Mouse (Mus musculus) intestine, postnatal 0 days (tissue): ENCODE data around the gene Mrpl51. TPM values are rescaled to one million over a fixed set of nuclear protein-coding genes. Genes with fewer than 3 reads are reported as not detected.

Experiments used
- ATAC-seq: fragments of 200-750 bp; cut with Nextera tagmentation; 2 replicates; pipeline ENCODE4 v1.8.0; 2017; ENCODE audit warnings: mild to moderate bottlenecking, moderate TSS enrichment, moderate library complexity
- H3K27ac ChIP-seq: fragments of 300-500 bp; sonication (generic); 2 replicates; pipeline ENCODE4 v1.5.1; 2014; ENCODE audit warnings: mild to moderate bottlenecking, low read depth, low read length, moderate library complexity
- H3K27me3 ChIP-seq: fragments of 300-500 bp; sonication (generic); replicated peaks from 2 replicates; pipeline ENCODE4 v1.6.1; 2014; ENCODE audit warnings: low read length, mixed read lengths; ENCODE audit not compliant: control insufficient read depth, insufficient read depth
- H3K36me3 ChIP-seq: fragments of 300-500 bp; sonication (generic); 2 replicates; pipeline ENCODE4 v1.6.1; 2014; ENCODE audit warnings: mild to moderate bottlenecking, moderate library complexity; ENCODE audit not compliant: control insufficient read depth, insufficient read depth
- H3K4me1 ChIP-seq: fragments of 300-500 bp; sonication (generic); replicated peaks from 2 replicates; pipeline ENCODE4 v1.6.1; 2014; ENCODE audit warnings: antibody characterized with exemption, low read length, mixed read lengths; ENCODE audit not compliant: control insufficient read depth, insufficient read depth
- H3K4me2 ChIP-seq: fragments of 300-500 bp; sonication (generic); replicated peaks from 2 replicates; pipeline ENCODE4 v1.6.1; 2014; ENCODE audit warnings: low read depth, mild to moderate bottlenecking, moderate library complexity
- H3K4me3 ChIP-seq: fragments of 300-500 bp; sonication (generic); 2 replicates; pipeline ENCODE4 v1.5.1; 2014; ENCODE audit warnings: low read depth, low read length
- H3K9ac ChIP-seq: fragments of 300-500 bp; sonication (generic); 2 replicates; pipeline ENCODE4 v1.6.1; 2014; ENCODE audit warnings: mild to moderate bottlenecking, low read depth, low read length
- H3K9me3 ChIP-seq: fragments of 300-500 bp; sonication (generic); 2 replicates; pipeline ENCODE4 v1.6.1; 2016; ENCODE audit warnings: mixed run types; ENCODE audit not compliant: control insufficient read depth
- CTCF ChIP-seq: sonication (generic); IDR thresholded peaks from 2 replicates; pipeline ENCODE4 v1.5.1; 2016; ENCODE audit warnings: low read depth, mild to moderate bottlenecking, control low read depth, antibody characterized with exemption, moderate library complexity
- WGBS: fragments of 180-500 bp; shearing (Covaris S2); extraction: QIAGEN DNeasy Blood & Tissue Kit; methylation state at CpG from one replicate; pipeline ENCODE4 v1.1.7; 2014; 5-methylcytosine and 5-hydroxymethylcytosine counted together
- polyA plus RNA-seq: library from polyadenylated mRNA; unstranded; fragments of >200 nt; fragmentation: Nextera tagmentation; extraction: Ambion mirVana; gene quantifications from 2 replicates; pipeline ENCODE4 v1.2.1, GENCODE M21; 2015

Gene Mrpl51
- polyA plus RNA-seq, 1 experiment from 2014 or later = 282 TPM

- H3K27me3 ChIP-seq = no peaks in the 10 kb centered on the region
- H3K27ac ChIP-seq = peak overlapping the region; percentile 95
- no peaks in the 10 kb centered on the region for H3K4me1 ChIP-seq
- peaks cover 18% of the 10 kb centered on the region for H3K36me3 ChIP-seq
- peak overlapping the region; percentile 81 for H3K9ac ChIP-seq
- H3K4me2 ChIP-seq = peak overlapping the region; percentile 73
- peak overlapping the region; percentile 71 for H3K4me3 ChIP-seq
- no peak for TF ChIP-seq CTCF
- no peaks in the 10 kb centered on the region for H3K9me3 ChIP-seq
- no peak for ATAC-seq
- 29% methylated on average over 5 of the region's 5 CpGs for WGBS
Observed at GRCm38 (mm10) chr6:125192841-125193240, 1.2 kb downstream of the Mrpl51 start.

GRCm38 (mm10) chr6:125193390-125193789 lies 1.8 kb downstream of the Mrpl51 start:
- no peak overlapping the region for H3K4me2 ChIP-seq
- no peak for ATAC-seq
- H3K4me1 ChIP-seq = no peaks in the 10 kb centered on the region
- H3K27me3 ChIP-seq = no peaks in the 10 kb centered on the region
- H3K27ac ChIP-seq = no peak overlapping the region; the same call in 1 of the 2 replicates
- no peaks in the 10 kb centered on the region for H3K9me3 ChIP-seq
- no peak for TF ChIP-seq CTCF
- 34% methylated on average over 7 of the region's 7 CpGs for WGBS
- no peak overlapping the region for H3K9ac ChIP-seq
- peaks cover 12% of the 10 kb centered on the region for H3K36me3 ChIP-seq
- H3K4me3 ChIP-seq = no peak overlapping the region

GRCm38 (mm10) chr6:125195541-125196075 lies 4.0 kb downstream of the Mrpl51 start:
- Histone ChIP-seq H3K36me3 (peaks cover 5% of the 10 kb centered on the region; the same call in 1 of the 2 replicates), H3K27me3 (no peaks in the 10 kb centered on the region), H3K4me2 (no peak overlapping the region), H3K4me1 (no peaks in the 10 kb centered on the region), H3K27ac (no peak overlapping the region), H3K9me3 (no peaks in the 10 kb centered on the region), H3K4me3 (no peak overlapping the region), H3K9ac (no peak overlapping the region)
- no peak for ATAC-seq
- 38% methylated on average over 1 of the region's 1 CpGs for WGBS
- no peak for TF ChIP-seq CTCF

GRCm38 (mm10) chr6:125196301-125196700 lies 4.7 kb downstream of the Mrpl51 start:
- Histone ChIP-seq H3K9ac (no peak overlapping the region), H3K9me3 (no peaks in the 10 kb centered on the region), H3K27me3 (no peaks in the 10 kb centered on the region), H3K27ac (no peak overlapping the region), H3K4me1 (no peaks in the 10 kb centered on the region), H3K36me3 (peaks cover 5% of the 10 kb centered on the region; the same call in 1 of the 2 replicates), H3K4me3 (no peak overlapping the region), H3K4me2 (no peak overlapping the region)
- 78% methylated on average over 3 of the region's 3 CpGs for WGBS
- ATAC-seq = no peak
- TF ChIP-seq CTCF = no peak

GRCm38 (mm10) chr6:125197166-125197565 lies 5.6 kb downstream of the Mrpl51 start:
- no peak for TF ChIP-seq CTCF
- Histone ChIP-seq H3K27me3 (no peaks in the 10 kb centered on the region), H3K4me2 (no peak overlapping the region), H3K27ac (no peak overlapping the region), H3K9me3 (no peaks in the 10 kb centered on the region), H3K36me3 (peaks cover 5% of the 10 kb centered on the region; the same call in 1 of the 2 replicates), H3K4me3 (no peak overlapping the region), H3K9ac (no peak overlapping the region), H3K4me1 (no peaks in the 10 kb centered on the region)
- ATAC-seq = no peak
- 81% methylated on average over 5 of the region's 5 CpGs for WGBS

- WGBS = 95% methylated on average over 1 of the region's 1 CpGs
- H3K27me3 ChIP-seq = 0 out of 2 replicates have a peak, but pooled peaks cover 3% of the 10 kb centered on the region
- TF ChIP-seq CTCF = peak; percentile 33
- no peak overlapping the region for H3K4me3 ChIP-seq
- no peak for ATAC-seq
- no peaks in the 10 kb centered on the region for H3K36me3 ChIP-seq
- H3K4me2 ChIP-seq = no peak overlapping the region
- no peaks in the 10 kb centered on the region for H3K9me3 ChIP-seq
- no peak overlapping the region for H3K9ac ChIP-seq
- H3K27ac ChIP-seq = no peak overlapping the region
- no peaks in the 10 kb centered on the region for H3K4me1 ChIP-seq
Observed at GRCm38 (mm10) chr6:125210436-125210835, 18.8 kb downstream of the Mrpl51 start.

- H3K9me3 ChIP-seq = no peaks in the 10 kb centered on the region
- H3K4me2 ChIP-seq = no peak overlapping the region
- 0 out of 2 replicates have a peak, but pooled peaks cover 3% of the 10 kb centered on the region for H3K27me3 ChIP-seq
- H3K36me3 ChIP-seq = no peaks in the 10 kb centered on the region
- no peaks in the 10 kb centered on the region; the same call in 1 of the 2 replicates for H3K4me1 ChIP-seq
- no peak overlapping the region for H3K27ac ChIP-seq
- ATAC-seq = no peak
- TF ChIP-seq CTCF = no peak
- WGBS = 28% methylated on average over 2 of the region's 2 CpGs
- no peak overlapping the region for H3K9ac ChIP-seq
- H3K4me3 ChIP-seq = no peak overlapping the region
Observed at GRCm38 (mm10) chr6:125212621-125213020, 21.0 kb downstream of the Mrpl51 start.
